In the genomic region with DNA sequence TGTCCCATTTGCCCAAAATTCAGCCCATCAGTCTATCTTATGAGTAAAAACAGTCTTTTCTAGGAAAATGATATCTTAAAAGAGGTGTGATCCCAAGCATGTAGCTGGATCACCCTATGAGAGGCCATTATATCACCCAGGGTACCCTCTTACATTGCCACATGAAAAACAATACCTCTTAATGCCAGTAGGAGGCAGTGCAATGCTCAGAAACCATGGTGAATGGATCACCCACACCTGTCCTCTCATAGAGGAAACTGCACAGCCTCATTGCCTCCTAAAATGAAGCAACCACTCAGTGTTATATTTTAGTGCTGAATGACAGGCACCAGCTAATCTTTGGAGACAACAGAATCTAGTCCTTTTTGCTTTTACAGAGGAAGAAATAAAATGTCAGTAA, we compare ENCODE assay signal across 17 mouse cellular contexts.
DNase-seq lines count a peak whose midpoint lies in the region; ATAC-seq and TF ChIP-seq lines count a peak whose summit lies in the region.
"Had no signal": no experiment of that assay in that cellular context is flagged by ENCODE, and none has a peak within 500 bp of the region (broad histone marks: within the 10 kb centered on the region; RNA-seq: fewer than 3 reads in every experiment).

No protein-coding gene starts in this region.

- H3K9ac ChIP-seq in embryonic facial prominence, embryonic 11.5 days (replicated peaks; ENCODE audit: low read length), result no peak overlapping the region
- H3K9ac ChIP-seq in lung, embryonic 14.5 days, result no peak overlapping the region
- no peak overlapping the region for H3K9ac ChIP-seq in midbrain, embryonic 13.5 days (replicated peaks)
- H3K9ac ChIP-seq: embryonic facial prominence, embryonic 15.5 days; heart, embryonic 12.5 days; hindbrain, embryonic 14.5 days; limb, embryonic 12.5 days; midbrain, embryonic 12.5 days; neural tube, embryonic 15.5 days had no signal

- H3K4me1 ChIP-seq in embryonic facial prominence, embryonic 11.5 days (ENCODE audit: control insufficient read depth, insufficient read depth, low read length), result no peaks in the 10 kb centered on the region
- H3K4me1 ChIP-seq in embryonic facial prominence, embryonic 10.5 days, result no peaks in the 10 kb centered on the region
- H3K4me1 ChIP-seq in lung, embryonic 14.5 days (ENCODE audit: insufficient read depth), result no peaks in the 10 kb centered on the region
- H3K4me1 ChIP-seq in midbrain, embryonic 13.5 days (replicated peaks), result no peaks in the 10 kb centered on the region
- H3K4me1 ChIP-seq: embryonic facial prominence, embryonic 15.5 days; heart, embryonic 12.5 days; limb, embryonic 12.5 days; midbrain, embryonic 12.5 days; neural tube, embryonic 15.5 days had no signal

- TF ChIP-seq CTCF in lung, embryonic 14.5 days (IDR thresholded peaks at IDR 0.05; ENCODE audit: low read depth), result peak; percentile 38
- TF ChIP-seq CTCF in brain, embryonic 14.5 days (IDR thresholded peaks at IDR 0.05; ENCODE audit: borderline replicate concordance, extremely low read depth, insufficient read depth, insufficient read length), result 0 out of 2 replicates have a peak, but pooled peaks have one; percentile 3

- H3K4me2 ChIP-seq in embryonic facial prominence, embryonic 11.5 days (ENCODE audit: low read depth, low read length), result no peak overlapping the region
- no peak overlapping the region for H3K4me2 ChIP-seq in lung, embryonic 14.5 days
- H3K4me2 ChIP-seq in midbrain, embryonic 13.5 days (replicated peaks), result no peak overlapping the region
- H3K4me2 ChIP-seq: embryonic facial prominence, embryonic 15.5 days; heart, embryonic 12.5 days; hindbrain, embryonic 14.5 days; limb, embryonic 12.5 days; midbrain, embryonic 12.5 days; neural tube, embryonic 15.5 days had no signal

- no peak overlapping the region for H3K27ac ChIP-seq in embryonic facial prominence, embryonic 11.5 days (replicated peaks; ENCODE audit: low read depth, low read length)
- no peak overlapping the region for H3K27ac ChIP-seq in embryonic facial prominence, embryonic 10.5 days (replicated peaks)
- H3K27ac ChIP-seq in lung, embryonic 14.5 days (ENCODE audit: low read depth), result no peak overlapping the region
- H3K27ac ChIP-seq in midbrain, embryonic 13.5 days, result no peak overlapping the region
- H3K27ac ChIP-seq: embryonic facial prominence, embryonic 15.5 days; hindbrain, embryonic 14.5 days; limb, embryonic 12.5 days; midbrain, embryonic 12.5 days; neural tube, embryonic 15.5 days had no signal

- no peak for TF ChIP-seq POLR2A in brain, embryonic 14.5 days (IDR thresholded peaks at IDR 0.05; ENCODE audit: borderline replicate concordance, extremely low read depth, insufficient read depth, insufficient read length, poor library complexity, severe bottlenecking)

- peak; percentile 3 for DNase-seq in embryonic facial prominence, embryonic 11.5 days (ENCODE audit: low spot score)
- no peak for DNase-seq in embryonic facial prominence, embryonic 10.5 days (ENCODE audit: low spot score)
- DNase-seq in lung, embryonic 14.5 days, result no peak
- DNase-seq in lung, postnatal 4 days, result no peak
- no peak for DNase-seq in brain, embryonic 14.5 days (ENCODE audit: low read depth)
- no peak for DNase-seq in T-cell, adult 2 months (ENCODE audit: low spot score)
- DNase-seq: cerebellum, adult 9-10 months; kidney, postnatal 4 days; thymus, postnatal 25 days had no signal

- no peaks in the 10 kb centered on the region for H3K9me3 ChIP-seq in embryonic facial prominence, embryonic 11.5 days (replicated peaks; ENCODE audit: control insufficient read depth, low read length)
- no peaks in the 10 kb centered on the region for H3K9me3 ChIP-seq in embryonic facial prominence, embryonic 10.5 days
- no peaks in the 10 kb centered on the region for H3K9me3 ChIP-seq in lung, embryonic 14.5 days (ENCODE audit: low read depth, low read length)
- H3K9me3 ChIP-seq in midbrain, embryonic 13.5 days, result no peaks in the 10 kb centered on the region
- H3K9me3 ChIP-seq: embryonic facial prominence, embryonic 15.5 days; heart, embryonic 12.5 days; limb, embryonic 12.5 days; midbrain, embryonic 12.5 days; neural tube, embryonic 15.5 days had no signal

- no peak overlapping the region for H3K4me3 ChIP-seq in embryonic facial prominence, embryonic 11.5 days (ENCODE audit: low read depth, low read length)
- no peak overlapping the region for H3K4me3 ChIP-seq in embryonic facial prominence, embryonic 10.5 days
- H3K4me3 ChIP-seq in lung, embryonic 14.5 days (ENCODE audit: low read depth, low read length), result no peak overlapping the region
- H3K4me3 ChIP-seq in midbrain, embryonic 13.5 days (replicated peaks), result no peak overlapping the region
- H3K4me3 ChIP-seq: embryonic facial prominence, embryonic 15.5 days; heart, embryonic 12.5 days; limb, embryonic 12.5 days; midbrain, embryonic 12.5 days; neural tube, embryonic 15.5 days had no signal

- no peaks in the 10 kb centered on the region for H3K27me3 ChIP-seq in embryonic facial prominence, embryonic 11.5 days (ENCODE audit: control insufficient read depth, insufficient read depth, low read length)
- no peaks in the 10 kb centered on the region for H3K27me3 ChIP-seq in embryonic facial prominence, embryonic 10.5 days (replicated peaks; ENCODE audit: low read depth, poor library complexity, severe bottlenecking)
- H3K27me3 ChIP-seq in lung, embryonic 14.5 days (ENCODE audit: insufficient read depth, low read length), result no peaks in the 10 kb centered on the region
- no peaks in the 10 kb centered on the region for H3K27me3 ChIP-seq in midbrain, embryonic 13.5 days
- H3K27me3 ChIP-seq: embryonic facial prominence, embryonic 15.5 days; heart, embryonic 12.5 days; limb, embryonic 12.5 days; midbrain, embryonic 12.5 days; neural tube, embryonic 15.5 days had no signal

- no peak for ATAC-seq in embryonic facial prominence, embryonic 11.5 days (replicated peaks; ENCODE audit: insufficient number of reproducible peaks, low FRiP score, low TSS enrichment, low read depth)
- no peak for ATAC-seq in lung, embryonic 14.5 days (ENCODE audit: insufficient read depth)
- peak; percentile 93 for ATAC-seq in neutrophil, adult 5-6 weeks (ENCODE audit: extremely low read depth, insufficient number of reproducible peaks, low FRiP score, poor library complexity, severe bottlenecking)
- no peak for ATAC-seq in midbrain, embryonic 13.5 days

- H3K36me3 ChIP-seq in embryonic facial prominence, embryonic 11.5 days (replicated peaks; ENCODE audit: control insufficient read depth, insufficient read depth, low read depth, low read length), result no peaks in the 10 kb centered on the region
- H3K36me3 ChIP-seq in embryonic facial prominence, embryonic 10.5 days (replicated peaks), result no peaks in the 10 kb centered on the region
- H3K36me3 ChIP-seq in lung, embryonic 14.5 days (ENCODE audit: insufficient read depth), result no peaks in the 10 kb centered on the region
- no peaks in the 10 kb centered on the region for H3K36me3 ChIP-seq in midbrain, embryonic 13.5 days
- H3K36me3 ChIP-seq: embryonic facial prominence, embryonic 15.5 days; heart, embryonic 12.5 days; limb, embryonic 12.5 days; midbrain, embryonic 12.5 days; neural tube, embryonic 15.5 days had no signal
